Mouse (Mus musculus): ENCODE measurements at regions not wholly inside any gene's neighbourhood (a gene's known extent, or its start where the extent isn't known, plus 50 kb on each side); places are given as distances from the start of the nearest gene placed in this dataset.

DNA sequence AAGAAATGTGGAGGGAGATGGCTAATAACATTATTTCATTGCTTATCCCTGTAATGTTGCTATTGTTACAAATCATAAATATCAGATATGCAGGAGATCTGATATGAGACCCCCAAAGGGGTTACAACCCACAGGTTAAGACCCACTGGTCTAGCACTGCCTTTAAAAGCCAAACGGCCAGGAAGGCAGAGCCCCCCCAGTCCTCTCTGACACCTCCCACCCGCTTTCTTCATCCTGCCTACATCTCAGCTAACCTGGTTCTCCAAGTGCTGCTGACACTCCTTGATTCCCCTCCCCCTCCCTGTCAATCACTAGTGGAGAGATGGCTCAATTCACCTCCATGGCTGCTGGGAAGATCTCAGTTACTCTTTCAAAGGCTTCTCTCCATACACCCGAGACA lies 94.9 kb downstream of the Tmem30b start:
- Histone ChIP-seq H3K27ac (ENCODE audit: low read depth, low read length) (no peak overlapping the region), H3K27me3 (ENCODE audit: control insufficient read depth, insufficient read depth, low read length) (no peaks in the 10 kb centered on the region), H3K4me1 (ENCODE audit: control insufficient read depth, insufficient read depth, low read length) (peaks cover 10% of the 10 kb centered on the region; the same call in 1 of the 2 replicates), H3K9ac (ENCODE audit: low read depth, low read length) (no peak overlapping the region), H3K4me3 (ENCODE audit: low read depth, low read length) (no peak overlapping the region), H3K4me2 (no peak overlapping the region), H3K9me3 (replicated peaks; ENCODE audit: control insufficient read depth, low read length) (no peaks in the 10 kb centered on the region; the same call in 1 of the 2 replicates), H3K36me3 (ENCODE audit: control insufficient read depth, insufficient read depth, low read length) (no peaks in the 10 kb centered on the region)
- WGBS (ENCODE audit: insufficient replicate concordance), result 45% methylated on average over 3 of the region's 3 CpGs
- no peak for ATAC-seq (replicated peaks; ENCODE audit: insufficient number of reproducible peaks, low FRiP score, low TSS enrichment)

- peaks cover 10% of the 10 kb centered on the region; the same call in 1 of the 2 replicates for H3K4me1 ChIP-seq (ENCODE audit: control insufficient read depth, insufficient read depth, low read length)
- H3K4me2 ChIP-seq, result no peak overlapping the region
- H3K27me3 ChIP-seq (ENCODE audit: control insufficient read depth, insufficient read depth, low read length), result no peaks in the 10 kb centered on the region
- no peak overlapping the region for H3K9ac ChIP-seq (ENCODE audit: low read depth, low read length)
- H3K27ac ChIP-seq (ENCODE audit: low read depth, low read length), result no peak overlapping the region
- no peaks in the 10 kb centered on the region; the same call in 1 of the 2 replicates for H3K9me3 ChIP-seq (replicated peaks; ENCODE audit: control insufficient read depth, low read length)
- no peaks in the 10 kb centered on the region for H3K36me3 ChIP-seq (ENCODE audit: control insufficient read depth, insufficient read depth, low read length)
- H3K4me3 ChIP-seq (ENCODE audit: low read depth, low read length), result no peak overlapping the region
- WGBS (ENCODE audit: insufficient replicate concordance), result 79% methylated on average over 4 of the region's 4 CpGs
- ATAC-seq (replicated peaks; ENCODE audit: insufficient number of reproducible peaks, low FRiP score, low TSS enrichment), result no peak
These were observed 95.7 kb downstream of the Tmem30b start for GRCm38 (mm10) chr12:73450541-73450940.

- Histone ChIP-seq H3K4me1 (ENCODE audit: control insufficient read depth, insufficient read depth, low read length) (peaks cover 10% of the 10 kb centered on the region; the same call in 1 of the 2 replicates), H3K4me3 (ENCODE audit: low read depth, low read length) (no peak overlapping the region), H3K9me3 (replicated peaks; ENCODE audit: control insufficient read depth, low read length) (no peaks in the 10 kb centered on the region; the same call in 1 of the 2 replicates), H3K4me2 (no peak overlapping the region), H3K27ac (ENCODE audit: low read depth, low read length) (no peak overlapping the region), H3K9ac (ENCODE audit: low read depth, low read length) (no peak overlapping the region), H3K36me3 (ENCODE audit: control insufficient read depth, insufficient read depth, low read length) (no peaks in the 10 kb centered on the region), H3K27me3 (ENCODE audit: control insufficient read depth, insufficient read depth, low read length) (no peaks in the 10 kb centered on the region)
- no peak for ATAC-seq (replicated peaks; ENCODE audit: insufficient number of reproducible peaks, low FRiP score, low TSS enrichment)
- WGBS (ENCODE audit: insufficient replicate concordance), result 50% methylated on average over 9 of the region's 9 CpGs
These were observed 96.2 kb downstream of the Tmem30b start for GRCm38 (mm10) chr12:73449911-73450520.

GRCm38 (mm10) chr12:73449069-73449468 lies 97.1 kb downstream of the Tmem30b start:
- Histone ChIP-seq H3K9ac (ENCODE audit: low read depth, low read length) (no peak overlapping the region), H3K4me1 (ENCODE audit: control insufficient read depth, insufficient read depth, low read length) (peaks cover 10% of the 10 kb centered on the region; the same call in 1 of the 2 replicates), H3K27ac (ENCODE audit: low read depth, low read length) (no peak overlapping the region), H3K4me2 (no peak overlapping the region; the same call in 1 of the 2 replicates), H3K36me3 (ENCODE audit: control insufficient read depth, insufficient read depth, low read length) (no peaks in the 10 kb centered on the region), H3K9me3 (replicated peaks; ENCODE audit: control insufficient read depth, low read length) (no peaks in the 10 kb centered on the region; the same call in 1 of the 2 replicates), H3K27me3 (ENCODE audit: control insufficient read depth, insufficient read depth, low read length) (no peaks in the 10 kb centered on the region), H3K4me3 (ENCODE audit: low read depth, low read length) (no peak overlapping the region)
- WGBS (ENCODE audit: insufficient replicate concordance), result 45% methylated on average over 9 of the region's 9 CpGs
- ATAC-seq (replicated peaks; ENCODE audit: insufficient number of reproducible peaks, low FRiP score, low TSS enrichment), result peak; percentile 49; the same call in 1 of the 2 replicates

GRCm38 (mm10) chr12:73448388-73448965 lies 97.7 kb downstream of the Tmem30b start:
- Histone ChIP-seq H3K4me2 (no peak overlapping the region; the same call in 1 of the 2 replicates), H3K4me3 (ENCODE audit: low read depth, low read length) (no peak overlapping the region), H3K36me3 (ENCODE audit: control insufficient read depth, insufficient read depth, low read length) (no peaks in the 10 kb centered on the region), H3K27ac (ENCODE audit: low read depth, low read length) (no peak overlapping the region), H3K4me1 (ENCODE audit: control insufficient read depth, insufficient read depth, low read length) (peaks cover 10% of the 10 kb centered on the region; the same call in 1 of the 2 replicates), H3K9ac (ENCODE audit: low read depth, low read length) (no peak overlapping the region), H3K27me3 (ENCODE audit: control insufficient read depth, insufficient read depth, low read length) (no peaks in the 10 kb centered on the region), H3K9me3 (replicated peaks; ENCODE audit: control insufficient read depth, low read length) (no peaks in the 10 kb centered on the region; the same call in 1 of the 2 replicates)
- WGBS (ENCODE audit: insufficient replicate concordance), result 44% methylated on average over 10 of the region's 10 CpGs
- ATAC-seq (replicated peaks; ENCODE audit: insufficient number of reproducible peaks, low FRiP score, low TSS enrichment), result no peak

DNA sequence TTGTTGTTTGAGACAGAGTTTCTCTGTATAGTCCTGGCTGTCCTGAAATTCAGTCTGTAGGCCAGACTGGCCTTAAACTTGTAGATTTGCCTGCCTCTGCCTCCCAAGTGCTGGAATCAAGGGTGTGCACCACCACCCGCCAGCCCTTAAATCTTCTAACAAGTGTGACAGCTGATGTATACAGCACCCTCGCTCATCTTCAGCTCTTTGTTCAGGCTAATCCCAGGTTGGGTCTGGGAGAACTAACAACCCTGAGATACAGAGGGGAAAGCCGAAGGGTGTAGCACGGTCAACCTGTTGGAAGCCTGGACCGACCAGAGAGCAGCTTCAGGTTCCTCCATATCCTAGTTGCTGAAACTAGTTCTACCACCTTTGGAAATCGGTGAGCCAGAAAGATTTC lies 99.0 kb downstream of the Tmem30b start:
- no peak overlapping the region for H3K4me3 ChIP-seq (ENCODE audit: low read depth, low read length)
- H3K27ac ChIP-seq (ENCODE audit: low read depth, low read length), result no peak overlapping the region
- H3K9me3 ChIP-seq (replicated peaks; ENCODE audit: control insufficient read depth, low read length), result no peaks in the 10 kb centered on the region; the same call in 1 of the 2 replicates
- H3K36me3 ChIP-seq (ENCODE audit: control insufficient read depth, insufficient read depth, low read length), result no peaks in the 10 kb centered on the region
- H3K4me2 ChIP-seq, result no peak overlapping the region
- H3K9ac ChIP-seq (ENCODE audit: low read depth, low read length), result no peak overlapping the region
- H3K27me3 ChIP-seq (ENCODE audit: control insufficient read depth, insufficient read depth, low read length), result no peaks in the 10 kb centered on the region
- peaks cover 10% of the 10 kb centered on the region; the same call in 1 of the 2 replicates for H3K4me1 ChIP-seq (ENCODE audit: control insufficient read depth, insufficient read depth, low read length)
- no peak for ATAC-seq (replicated peaks; ENCODE audit: insufficient number of reproducible peaks, low FRiP score, low TSS enrichment)
- 87% methylated on average over 6 of the region's 6 CpGs for WGBS (ENCODE audit: insufficient replicate concordance)

DNA sequence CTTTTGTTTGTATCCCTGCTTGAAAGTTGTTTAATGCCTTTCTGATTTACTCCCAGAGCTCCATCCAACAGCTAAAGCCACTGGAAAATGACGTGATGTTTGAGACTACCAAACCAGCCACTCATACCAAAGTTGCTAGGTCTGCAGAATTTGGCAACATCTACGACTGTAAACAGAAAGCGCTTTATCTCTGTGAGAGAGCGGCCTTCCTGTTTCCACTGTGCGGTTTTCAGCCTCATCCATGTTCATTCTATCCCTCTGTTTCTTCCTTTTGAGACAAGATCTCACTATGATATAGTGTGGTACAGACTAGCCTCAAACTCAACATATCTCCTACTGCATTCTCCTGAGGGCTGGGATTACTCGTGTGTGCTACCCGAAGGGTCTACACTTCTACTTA lies 100.0 kb downstream of the Tmem30b start:
- Histone ChIP-seq H3K36me3 (ENCODE audit: control insufficient read depth, insufficient read depth, low read length) (no peaks in the 10 kb centered on the region), H3K4me1 (ENCODE audit: control insufficient read depth, insufficient read depth, low read length) (peaks cover 8% of the 10 kb centered on the region; the same call in 1 of the 2 replicates), H3K4me2 (no peak overlapping the region), H3K9me3 (replicated peaks; ENCODE audit: control insufficient read depth, low read length) (no peaks in the 10 kb centered on the region; the same call in 1 of the 2 replicates), H3K4me3 (ENCODE audit: low read depth, low read length) (no peak overlapping the region), H3K27ac (ENCODE audit: low read depth, low read length) (no peak overlapping the region), H3K27me3 (ENCODE audit: control insufficient read depth, insufficient read depth, low read length) (no peaks in the 10 kb centered on the region), H3K9ac (ENCODE audit: low read depth, low read length) (no peak overlapping the region)
- no peak for ATAC-seq (replicated peaks; ENCODE audit: insufficient number of reproducible peaks, low FRiP score, low TSS enrichment)
- 75% methylated on average over 7 of the region's 7 CpGs for WGBS (ENCODE audit: insufficient replicate concordance)

DNA sequence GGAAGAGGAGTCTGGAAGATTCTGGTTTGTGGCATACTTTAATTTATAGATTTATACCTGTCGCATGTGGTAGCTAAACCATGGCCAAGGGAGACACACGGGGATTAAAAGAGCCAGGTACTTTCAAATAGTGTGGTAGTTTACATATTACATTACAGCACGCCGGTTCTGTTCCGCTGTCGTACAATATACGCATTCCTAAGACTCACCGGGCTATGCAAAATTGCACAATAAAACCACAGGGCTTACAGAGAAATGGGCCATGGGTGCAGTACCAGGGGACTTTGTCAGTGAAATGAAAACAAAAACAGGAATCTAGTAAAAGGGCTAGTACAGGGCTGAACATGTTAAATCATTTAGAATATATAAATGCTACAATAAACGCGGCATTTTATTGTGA lies 100.6 kb downstream of the Tmem30b start:
- Histone ChIP-seq H3K4me3 (ENCODE audit: low read depth, low read length) (no peak overlapping the region), H3K9ac (ENCODE audit: low read depth, low read length) (no peak overlapping the region), H3K4me1 (ENCODE audit: control insufficient read depth, insufficient read depth, low read length) (0 out of 2 replicates have a peak, but pooled peaks cover 5% of the 10 kb centered on the region), H3K27me3 (ENCODE audit: control insufficient read depth, insufficient read depth, low read length) (no peaks in the 10 kb centered on the region), H3K36me3 (ENCODE audit: control insufficient read depth, insufficient read depth, low read length) (no peaks in the 10 kb centered on the region), H3K27ac (ENCODE audit: low read depth, low read length) (no peak overlapping the region), H3K9me3 (replicated peaks; ENCODE audit: control insufficient read depth, low read length) (no peaks in the 10 kb centered on the region; the same call in 1 of the 2 replicates), H3K4me2 (no peak overlapping the region)
- WGBS (ENCODE audit: insufficient replicate concordance), result 91% methylated on average over 10 of the region's 10 CpGs
- ATAC-seq (replicated peaks; ENCODE audit: insufficient number of reproducible peaks, low FRiP score, low TSS enrichment), result no peak

Data from heart, embryonic 11.5 days (tissue).